8 mouse cellular contexts compared by ENCODE assay signal in genomic region chr14:73253453-73254251, GRCm38 (mm10). TPM values are rescaled to one million over a fixed set of nuclear protein-coding genes. Genes with fewer than 3 reads are reported as not detected.
DNase-seq lines count a peak whose midpoint lies in the region; TF ChIP-seq lines count a peak whose summit lies in the region.
"Had no signal": no experiment of that assay in that cellular context is flagged by ENCODE, and none has a peak within 500 bp of the region (broad histone marks: within the 10 kb centered on the region; RNA-seq: fewer than 3 reads in every experiment).

No protein-coding gene starts in this region.

- no peak for DNase-seq in thymus, adult 2 months
- DNase-seq in thymus, postnatal 25 days = no peak
- peak; percentile 70 for DNase-seq in embryo, embryonic 10 days (ENCODE audit: low spot score)
- peak; percentile 81 to 92 for DNase-seq in kidney, postnatal 36 days
- peak; percentile 26 for DNase-seq in thymus, postnatal 4 days
- DNase-seq in frontal cortex, postnatal 25 days (ENCODE audit: low spot score in 2 of 2) = no peak
- no peak for DNase-seq in cerebellum, adult 2 months
- DNase-seq: left cerebral cortex, postnatal 4 days had no signal

- H3K4me1 ChIP-seq in thymus, adult 2 months (replicated peaks; ENCODE audit: control insufficient read depth, insufficient read depth, low read length) = peaks cover 12% of the 10 kb centered on the region
- H3K4me1 ChIP-seq in cerebellum, adult 2 months (ENCODE audit: control insufficient read depth, insufficient read depth, low read length) = no peaks in the 10 kb centered on the region

- H3K4me3 ChIP-seq in thymus, adult 2 months (ENCODE audit: control insufficient read depth, insufficient read depth, low read length) = no peak overlapping the region
- no peak overlapping the region for H3K4me3 ChIP-seq in cerebellum, adult 2 months (replicated peaks; ENCODE audit: insufficient read depth, low read depth, low read length)

- WGBS in thymus, adult 2 months = 41% methylated on average over 6 of the region's 6 CpGs
- WGBS in cerebellum, adult 2 months = 74% methylated on average over 6 of the region's 6 CpGs

- H3K27me3 ChIP-seq in thymus, adult 2 months (ENCODE audit: control insufficient read depth, insufficient read depth, low read length) = no peaks in the 10 kb centered on the region
- no peaks in the 10 kb centered on the region for H3K27me3 ChIP-seq in cerebellum, adult 2 months (ENCODE audit: control insufficient read depth, insufficient read depth, low read length)

- no peak for TF ChIP-seq POLR2A in thymus, adult 2 months (IDR thresholded peaks at IDR 0.05; ENCODE audit: control insufficient read depth, extremely low read depth, insufficient read depth, low read length, poor library complexity)
- no peak for TF ChIP-seq POLR2A in cerebellum, adult 2 months (IDR thresholded peaks at IDR 0.05; ENCODE audit: borderline replicate concordance, insufficient read depth, low read length)

- 0 out of 2 replicates have a peak, but pooled peaks cover 4% of the 10 kb centered on the region for H3K36me3 ChIP-seq in thymus, adult 2 months (ENCODE audit: control insufficient read depth, insufficient read depth, low read length)

- TF ChIP-seq CTCF in thymus, adult 2 months (IDR thresholded peaks at IDR 0.05; ENCODE audit: borderline replicate concordance, control insufficient read depth, extremely low read depth, insufficient read depth, low read length, poor library complexity) = no peak
- TF ChIP-seq CTCF in cerebellum, adult 2 months (IDR thresholded peaks at IDR 0.05; ENCODE audit: borderline replicate concordance, insufficient read depth, low read depth, low read length) = no peak

- H3K27ac ChIP-seq in thymus, adult 2 months (ENCODE audit: control insufficient read depth, insufficient read depth, low read length) = peak overlapping the region; percentile 86
- no peak overlapping the region for H3K27ac ChIP-seq in cerebellum, adult 2 months (ENCODE audit: insufficient read depth, low read length)

RNA-seq across cellular contexts. Expression of gene Lpar6, which starts 16.0 kb away (rescaled TPM):
- polyA plus RNA-seq in thymus, adult 2 months (2012; rRNA removed) = 18.4 and 22.3 TPM in 2 replicates
- polyA plus RNA-seq in cerebellum, adult 2 months (2012; rRNA removed) = 2.4 and 2.7 TPM in 2 replicates

Comparison
In these comparisons a context has a peak if more than half of its experiments do, and no peak if none do; other contexts are left out.
1. DNase-seq: peak in embryo, embryonic 10 days (single experiment), kidney, postnatal 36 days (2 of 2) and thymus, postnatal 4 days (single experiment); none in thymus, adult 2 months (single experiment), thymus, postnatal 25 days (single experiment), frontal cortex, postnatal 25 days (0 of 2) and cerebellum, adult 2 months (0 of 2).